7 mouse cellular contexts compared by ENCODE assay signal in the genomic region with DNA sequence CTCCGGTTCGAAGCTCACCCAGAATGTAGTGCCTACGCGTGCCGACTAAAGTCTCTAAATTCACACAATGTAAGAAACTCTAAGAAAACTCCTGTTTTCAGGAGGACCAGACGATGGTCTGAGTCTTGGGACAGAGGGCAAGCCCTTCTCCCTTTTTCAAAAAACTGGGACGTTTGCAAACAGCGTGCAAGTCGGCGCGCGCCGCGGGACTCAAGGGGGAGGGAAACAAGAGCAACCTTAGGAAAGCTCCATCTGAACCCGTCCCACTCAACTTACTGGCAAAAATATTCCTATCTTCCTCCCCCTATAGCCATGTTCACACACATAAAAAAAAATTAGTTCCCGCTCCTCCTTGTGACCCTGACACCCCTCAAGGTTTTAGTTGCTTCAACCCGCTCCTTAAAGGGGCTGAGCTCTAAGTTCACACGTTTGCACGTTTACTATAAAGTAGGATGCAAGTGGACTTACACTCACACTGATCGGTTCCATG. TPM values are rescaled to one million over a fixed set of nuclear protein-coding genes. Genes with fewer than 3 reads are reported as not detected.
DNase-seq lines count a peak whose midpoint lies in the region; ATAC-seq and TF ChIP-seq lines count a peak whose summit lies in the region.

No protein-coding gene starts in this region.

- H3K27me3 ChIP-seq in embryonic facial prominence, embryonic 10.5 days (replicated peaks; ENCODE audit: low read depth, poor library complexity, severe bottlenecking): peaks cover 69% of the 10 kb centered on the region
- H3K27me3 ChIP-seq in hindbrain, embryonic 10.5 days (ENCODE audit: insufficient read depth, poor library complexity, severe bottlenecking): peaks cover 7% of the 10 kb centered on the region; the same call in 1 of the 2 replicates
- peaks cover 51% of the 10 kb centered on the region for H3K27me3 ChIP-seq in liver, embryonic 14.5 days (ENCODE audit: control insufficient read depth, insufficient read depth, low read length)

- H3K4me1 ChIP-seq in embryonic facial prominence, embryonic 10.5 days: peaks cover 78% of the 10 kb centered on the region
- peaks cover 76% of the 10 kb centered on the region for H3K4me1 ChIP-seq in hindbrain, embryonic 10.5 days (replicated peaks)
- H3K4me1 ChIP-seq in liver, embryonic 14.5 days (replicated peaks; ENCODE audit: control insufficient read depth in 2 of 2, insufficient read depth in 2 of 2, low read length in 1 of 2): peaks cover 0 to 2% of the 10 kb centered on the region in 2 experiments; a peak in 1 of 4 replicates

- no peak overlapping the region; the same call in 1 of the 2 replicates for H3K9ac ChIP-seq in liver, embryonic 14.5 days (replicated peaks)

- H3K9me3 ChIP-seq in embryonic facial prominence, embryonic 10.5 days: no peaks in the 10 kb centered on the region
- no peaks in the 10 kb centered on the region for H3K9me3 ChIP-seq in hindbrain, embryonic 10.5 days
- no peaks in the 10 kb centered on the region for H3K9me3 ChIP-seq in liver, embryonic 14.5 days (ENCODE audit: control insufficient read depth, low read length)

- 0 out of 2 replicates have a peak, but pooled peaks have one; percentile 13 for ATAC-seq in liver, embryonic 14.5 days (ENCODE audit: insufficient read depth)

- DNase-seq in right cerebral cortex, postnatal 25 days: peak; percentile 13
- no peak for DNase-seq in right cerebral cortex, adult 18-20 months
- DNase-seq in embryonic facial prominence, embryonic 10.5 days (ENCODE audit: low spot score): peak; percentile 70
- peak; percentile 65 for DNase-seq in hindbrain, embryonic 10.5 days (ENCODE audit: low spot score)
- DNase-seq in liver, embryonic 14.5 days (ENCODE audit: low read depth in 3 of 3, low spot score in 3 of 3): no peak
- DNase-seq in spleen, postnatal 10 days (ENCODE audit: low spot score in 2 of 2): peak; percentile 66
- DNase-seq in frontal cortex, postnatal 36 days (ENCODE audit: low spot score in 2 of 2): no peak

- TF ChIP-seq CTCF in liver, embryonic 14.5 days (IDR thresholded peaks at IDR 0.05; ENCODE audit: low read depth): no peak

- H3K4me3 ChIP-seq in embryonic facial prominence, embryonic 10.5 days: peak overlapping the region; percentile 73
- peak overlapping the region; percentile 91 for H3K4me3 ChIP-seq in hindbrain, embryonic 10.5 days
- peak overlapping the region; percentile 50 to 74 for H3K4me3 ChIP-seq in liver, embryonic 14.5 days (ENCODE audit: insufficient read depth in 1 of 2, low read depth in 2 of 2, low read length in 2 of 2)

- TF ChIP-seq EP300 in liver, embryonic 14.5 days (IDR thresholded peaks at IDR 0.05; ENCODE audit: low read depth): no peak

- WGBS in embryonic facial prominence, embryonic 10.5 days: under 1% methylated on average over 20 of the region's 20 CpGs
- WGBS in hindbrain, embryonic 10.5 days: under 1% methylated on average over 20 of the region's 20 CpGs
- 2% methylated on average over 19 of the region's 20 CpGs for WGBS in liver, embryonic 14.5 days (ENCODE audit: insufficient replicate concordance)

- H3K4me2 ChIP-seq in liver, embryonic 14.5 days (ENCODE audit: low read depth): peak overlapping the region; percentile 65

- peak overlapping the region; percentile 88 for H3K27ac ChIP-seq in embryonic facial prominence, embryonic 10.5 days (replicated peaks)
- peak overlapping the region; percentile 98 for H3K27ac ChIP-seq in hindbrain, embryonic 10.5 days
- H3K27ac ChIP-seq in liver, embryonic 14.5 days: no peak overlapping the region

- peaks cover 13% of the 10 kb centered on the region for H3K36me3 ChIP-seq in embryonic facial prominence, embryonic 10.5 days (replicated peaks)
- H3K36me3 ChIP-seq in hindbrain, embryonic 10.5 days: peaks cover 25% of the 10 kb centered on the region
- H3K36me3 ChIP-seq in liver, embryonic 14.5 days (replicated peaks; ENCODE audit: control insufficient read depth, insufficient read depth, low read depth): no peaks in the 10 kb centered on the region

RNA-seq across cellular contexts. Expression of a gene that starts 0.3 kb away (rescaled TPM):
- 4.8 and 6.0 TPM in 2 replicates for polyA plus RNA-seq in embryonic facial prominence, embryonic 10.5 days (2016; fragmentation: Nextera tagmentation; extraction: Ambion mirVana)
- 18.5 and 19.0 TPM in 2 replicates for polyA plus RNA-seq in hindbrain, embryonic 10.5 days (2016; fragmentation: Nextera tagmentation; extraction: Ambion mirVana)
- 9.1 and 9.3 TPM in 2 replicates for polyA plus RNA-seq in liver, embryonic 14.5 days (2012; rRNA removed)
- 1.8 and 2.4 TPM in 2 replicates for polyA plus RNA-seq in liver, embryonic 14.5 days (2014; fragmentation: Nextera tagmentation; extraction: Ambion mirVana)

Comparison
In these comparisons a context has a peak if more than half of its experiments do, and no peak if none do; other contexts are left out.
1. DNase-seq: peak in right cerebral cortex, postnatal 25 days (single experiment), embryonic facial prominence, embryonic 10.5 days (single experiment), hindbrain, embryonic 10.5 days (single experiment) and spleen, postnatal 10 days (2 of 2); none in right cerebral cortex, adult 18-20 months (single experiment), liver, embryonic 14.5 days (0 of 3) and frontal cortex, postnatal 36 days (0 of 2).
2. Peak in every context shown above with its lines, with median percentiles within 50 percentile points of each other: H3K4me3 ChIP-seq.